Mouse (Mus musculus): ENCODE results near the gene Gpr162. TPM values are rescaled to one million over a fixed set of nuclear protein-coding genes. Genes with fewer than 3 reads are reported as not detected.
A peak's percentile ranks its signal among the peaks of the same experiment; 100 is the strongest.

The Gpr162 gene
- 0.20 and 0.26 TPM in 2 replicates for polyA plus RNA-seq (2015; fragmentation: Nextera tagmentation; extraction: Ambion mirVana)

GRCm38 (mm10) chr6:124863658-124864298 is at the start of gene Gpr162:
TSS of gene Gpr162 (minus strand) at chr6:124863983.
- DNase-seq (ENCODE audit: low spot score): peak; percentile 75

GRCm38 (mm10) chr6:124913214-124913613 is 49.4 kb upstream of the Gpr162 start:
- no peak overlapping the region for H3K4me3 ChIP-seq (ENCODE audit: low read depth, low read length)
- H3K9me3 ChIP-seq (ENCODE audit: low read length): no peaks in the 10 kb centered on the region
- no peak for TF ChIP-seq EP300 (IDR thresholded peaks at IDR 0.05)
- no peak for TF ChIP-seq CTCF (IDR thresholded peaks at IDR 0.05)
- peaks cover 14% of the 10 kb centered on the region; the same call in 1 of the 2 replicates for H3K4me1 ChIP-seq (ENCODE audit: insufficient read depth, low read depth, low read length)
- peaks cover 9% of the 10 kb centered on the region; the same call in 1 of the 2 replicates for H3K36me3 ChIP-seq (ENCODE audit: insufficient read depth, low read length)
- no peak overlapping the region for H3K27ac ChIP-seq (ENCODE audit: low read length)
- WGBS: 55% methylated on average over 6 of the region's 6 CpGs
- DNase-seq (ENCODE audit: low spot score): no peak
- H3K9ac ChIP-seq (replicated peaks; ENCODE audit: low read depth): no peak overlapping the region
- no peak overlapping the region for H3K4me2 ChIP-seq (replicated peaks; ENCODE audit: low read depth, low read length)
- H3K27me3 ChIP-seq (replicated peaks; ENCODE audit: insufficient read depth, low read length): no peaks in the 10 kb centered on the region
- no peak for ATAC-seq

More at GRCm38 (mm10) chr6:124863658-124864298, at the start of gene Gpr162:
- no peaks in the 10 kb centered on the region for H3K36me3 ChIP-seq (ENCODE audit: insufficient read depth, low read length)
- peak within 1 kb of the TSS; percentile 91 for H3K4me2 ChIP-seq (replicated peaks; ENCODE audit: low read depth, low read length)
- H3K27me3 ChIP-seq (replicated peaks; ENCODE audit: insufficient read depth, low read length): peaks cover 16% of the 10 kb centered on the region
- 3% methylated on average over 34 of the region's 43 CpGs for WGBS
- peak; percentile 76 for ATAC-seq
- H3K4me3 ChIP-seq (ENCODE audit: low read depth, low read length): peak within 1 kb of the TSS; percentile 48
- peak; percentile 30 for TF ChIP-seq CTCF (IDR thresholded peaks at IDR 0.05)
- TF ChIP-seq EP300 (IDR thresholded peaks at IDR 0.05): no peak
- H3K4me1 ChIP-seq (ENCODE audit: insufficient read depth, low read depth, low read length): 0 out of 2 replicates have a peak, but pooled peaks cover 3% of the 10 kb centered on the region
- H3K27ac ChIP-seq (ENCODE audit: low read length): no peak within 1 kb of the TSS
- H3K9ac ChIP-seq (replicated peaks; ENCODE audit: low read depth): 0 out of 2 replicates have a peak within 1 kb of the TSS, but pooled peaks have one; percentile 5
- no peaks in the 10 kb centered on the region for H3K9me3 ChIP-seq (ENCODE audit: low read length)

DNA sequence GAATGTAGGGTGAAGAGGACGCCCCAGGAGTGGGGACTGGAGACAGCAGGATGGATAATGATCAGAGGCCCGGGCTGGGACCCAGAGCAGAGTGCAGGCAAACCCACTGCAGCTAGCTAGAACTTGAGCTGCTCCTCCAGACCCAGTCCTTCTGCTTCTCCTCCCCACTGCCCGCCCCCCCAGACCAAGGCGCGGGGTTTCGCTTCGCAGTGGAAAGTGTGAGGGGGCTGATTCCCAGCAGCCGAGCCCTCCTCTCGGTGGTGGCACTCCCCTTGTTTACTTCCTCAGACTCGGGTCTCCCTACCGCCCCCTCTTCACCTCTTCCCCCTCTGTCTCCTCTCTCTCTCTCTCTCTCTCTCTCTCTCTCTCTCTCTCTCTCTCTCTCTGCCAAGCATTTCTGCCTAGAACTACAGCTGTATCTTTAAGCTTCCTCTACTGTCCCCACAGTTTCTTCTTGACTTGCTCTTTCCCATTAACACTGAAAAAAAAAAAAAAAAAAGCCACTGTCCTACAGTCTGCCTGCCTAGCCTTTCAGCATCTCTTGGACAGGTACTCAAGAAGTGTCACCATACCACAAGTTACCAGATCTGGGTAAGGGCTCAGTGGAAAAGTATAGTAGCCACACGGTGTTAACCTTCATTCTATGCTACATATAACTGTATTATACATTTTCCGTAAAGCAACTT is 47.9 kb upstream of the Gpr162 start, which contains the start of gene Lag3:
TSS of gene Lag3 (minus strand) at position 173 of the 686 bp plus-strand sequence.
- no peak within 1 kb of the TSS for H3K4me3 ChIP-seq (ENCODE audit: low read depth, low read length)
- no peaks in the 10 kb centered on the region for H3K9me3 ChIP-seq (ENCODE audit: low read length)
- no peak within 1 kb of the TSS for H3K27ac ChIP-seq (ENCODE audit: low read length)
- WGBS: 17% methylated on average over 12 of the region's 13 CpGs
- DNase-seq (ENCODE audit: low spot score) (no peak), ATAC-seq (0 out of 2 replicates have a peak, but pooled peaks have one; percentile 8)
- H3K4me1 ChIP-seq (ENCODE audit: insufficient read depth, low read depth, low read length): peaks cover 14% of the 10 kb centered on the region; the same call in 1 of the 2 replicates
- H3K4me2 ChIP-seq (replicated peaks; ENCODE audit: low read depth, low read length): no peak within 1 kb of the TSS
- H3K9ac ChIP-seq (replicated peaks; ENCODE audit: low read depth): no peak within 1 kb of the TSS
- no peaks in the 10 kb centered on the region for H3K27me3 ChIP-seq (replicated peaks; ENCODE audit: insufficient read depth, low read length)
- H3K36me3 ChIP-seq (ENCODE audit: insufficient read depth, low read length): peaks cover 9% of the 10 kb centered on the region; the same call in 1 of the 2 replicates
- TF ChIP-seq CTCF (IDR thresholded peaks at IDR 0.05) (no peak), EP300 (IDR thresholded peaks at IDR 0.05) (no peak)

DNA sequence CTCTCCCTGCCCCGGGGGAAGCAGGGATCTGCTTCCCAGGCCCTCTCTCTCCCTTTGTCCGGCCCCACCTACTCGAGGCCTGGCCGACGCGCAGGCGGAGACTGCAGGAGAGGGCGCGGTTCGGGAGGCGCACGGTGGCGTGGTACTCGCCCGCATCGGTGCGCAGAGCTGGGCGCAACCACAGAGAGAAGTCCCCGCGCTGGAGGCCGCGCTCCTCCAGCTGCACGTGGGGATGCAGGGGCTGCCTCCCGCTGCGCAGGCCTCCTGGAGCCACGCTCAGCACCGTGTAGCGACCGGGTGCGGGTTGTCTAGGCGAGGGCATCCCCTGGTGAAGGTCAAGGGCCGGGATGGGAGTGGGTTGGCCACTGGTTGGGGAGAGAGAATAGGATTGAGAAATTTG is 46.2 kb upstream of the Gpr162 start:
- Histone ChIP-seq H3K36me3 (ENCODE audit: insufficient read depth, low read length) (peaks cover 9% of the 10 kb centered on the region; the same call in 1 of the 2 replicates), H3K9me3 (ENCODE audit: low read length) (no peaks in the 10 kb centered on the region), H3K27ac (ENCODE audit: low read length) (no peak overlapping the region), H3K27me3 (replicated peaks; ENCODE audit: insufficient read depth, low read length) (no peaks in the 10 kb centered on the region), H3K4me2 (replicated peaks; ENCODE audit: low read depth, low read length) (no peak overlapping the region; the same call in 1 of the 2 replicates), H3K4me1 (ENCODE audit: insufficient read depth, low read depth, low read length) (peaks cover 5% of the 10 kb centered on the region; the same call in 1 of the 2 replicates), H3K9ac (replicated peaks; ENCODE audit: low read depth) (no peak overlapping the region), H3K4me3 (ENCODE audit: low read depth, low read length) (no peak overlapping the region)
- DNase-seq (ENCODE audit: low spot score) (no peak), ATAC-seq (no peak)
- no peak for TF ChIP-seq CTCF (IDR thresholded peaks at IDR 0.05)
- TF ChIP-seq EP300 (IDR thresholded peaks at IDR 0.05): no peak
- 13% methylated on average over 25 of the region's 32 CpGs for WGBS

DNA sequence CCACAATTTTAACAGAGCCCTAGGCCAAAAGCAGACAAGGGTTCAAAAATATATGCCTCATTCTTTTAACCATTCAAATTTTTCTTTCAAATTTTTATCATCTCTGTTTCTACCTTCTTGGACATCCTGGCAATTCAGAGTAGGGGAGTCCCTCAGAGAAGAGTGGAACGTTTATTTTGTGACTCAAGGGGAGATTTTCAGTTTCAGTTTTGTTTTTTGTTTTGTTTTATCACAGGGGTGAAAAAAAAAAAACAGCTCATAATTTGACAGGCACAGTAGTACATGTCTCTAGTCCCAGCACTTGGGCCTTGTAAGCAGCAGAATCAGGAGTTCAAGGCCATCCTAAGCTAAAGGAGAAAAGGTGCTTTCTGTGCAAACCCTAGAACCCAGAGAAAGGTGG is 44.0 kb upstream of the Gpr162 start:
- no peak for ATAC-seq
- 60% methylated on average over 1 of the region's 1 CpGs for WGBS

More for the DNA sequence above, 44.0 kb upstream of the Gpr162 start:
- no peak overlapping the region for H3K4me2 ChIP-seq (replicated peaks; ENCODE audit: low read depth, low read length)
- TF ChIP-seq EP300 (IDR thresholded peaks at IDR 0.05) (no peak), CTCF (IDR thresholded peaks at IDR 0.05) (no peak)
- no peaks in the 10 kb centered on the region for H3K36me3 ChIP-seq (ENCODE audit: insufficient read depth, low read length)
- no peak for DNase-seq (ENCODE audit: low spot score)
- H3K4me1 ChIP-seq (ENCODE audit: insufficient read depth, low read depth, low read length): peaks cover 5% of the 10 kb centered on the region; the same call in 1 of the 2 replicates
- H3K27ac ChIP-seq (ENCODE audit: low read length): no peak overlapping the region
- no peak overlapping the region for H3K4me3 ChIP-seq (ENCODE audit: low read depth, low read length)
- H3K9me3 ChIP-seq (ENCODE audit: low read length): no peaks in the 10 kb centered on the region
- H3K27me3 ChIP-seq (replicated peaks; ENCODE audit: insufficient read depth, low read length): no peaks in the 10 kb centered on the region
- no peak overlapping the region for H3K9ac ChIP-seq (replicated peaks; ENCODE audit: low read depth)

Data from lung, postnatal 0 days (tissue).